Mouse (Mus musculus): ENCODE measurements around the gene Bcl7c.

GRCm38 (mm10) chr7:127656946-127657345 is 51.8 kb downstream of the Bcl7c start:
- TF ChIP-seq CTCF (IDR thresholded peaks at IDR 0.05; ENCODE audit: low read depth) (peak; percentile 80), EP300 (optimal IDR thresholded peaks at IDR 0.05) (no peak)
